Mouse (Mus musculus) neural tube, embryonic 11.5 days (tissue): ENCODE results near the gene Fnip2. TPM values are rescaled to one million over a fixed set of nuclear protein-coding genes. Genes with fewer than 3 reads are reported as not detected.

ENCODE experiments used
- ATAC-seq: fragments of 200-750 bp; cut with Nextera tagmentation; 2 replicates; pipeline ENCODE4 v1.8.0; 2017; ENCODE audit warnings: moderate number of reproducible peaks, mild to moderate bottlenecking, moderate TSS enrichment, moderate library complexity; ENCODE audit not compliant: insufficient read depth, low FRiP score, low TSS enrichment
- DNase-seq: peaks from one replicate; pipeline ENCODE4 v3.0.0-alpha.2; 2015; ENCODE audit warnings: low spot score
- H3K27ac ChIP-seq: fragments of 300-500 bp; sonication (generic); 2 replicates; pipeline ENCODE4 v1.5.1; 2014; ENCODE audit warnings: low read depth, mild to moderate bottlenecking, low read length
- H3K27me3 ChIP-seq: fragments of 300-500 bp; sonication (generic); 2 replicates; pipeline ENCODE4 v1.6.1; 2014; ENCODE audit warnings: mild to moderate bottlenecking, low read length, mixed read lengths; ENCODE audit not compliant: control insufficient read depth, insufficient read depth
- H3K36me3 ChIP-seq: fragments of 300-500 bp; sonication (generic); 2 replicates; pipeline ENCODE4 v1.6.1; 2014; ENCODE audit warnings: mild to moderate bottlenecking, low read length, moderate library complexity, mixed read lengths; ENCODE audit not compliant: control insufficient read depth, insufficient read depth
- H3K4me1 ChIP-seq: fragments of 300-500 bp; sonication (generic); 2 replicates; pipeline ENCODE4 v1.6.1; 2014; ENCODE audit warnings: low read length, mixed read lengths; ENCODE audit not compliant: control insufficient read depth, insufficient read depth
- H3K4me2 ChIP-seq: fragments of 300-500 bp; sonication (generic); 2 replicates; pipeline ENCODE4 v1.6.1; 2014; ENCODE audit warnings: low read depth, mild to moderate bottlenecking, moderate library complexity
- H3K4me3 ChIP-seq: fragments of 300-500 bp; sonication (generic); 2 replicates; pipeline ENCODE4 v1.5.1; 2014; ENCODE audit warnings: low read depth, low read length
- H3K9ac ChIP-seq: fragments of 300-500 bp; sonication (generic); 2 replicates; pipeline ENCODE4 v1.6.1; 2014; ENCODE audit warnings: mild to moderate bottlenecking, low read length
- H3K9me3 ChIP-seq: fragments of 300-500 bp; sonication (generic); 2 replicates; pipeline ENCODE4 v1.6.1; 2016; ENCODE audit warnings: low read length; ENCODE audit not compliant: control insufficient read depth
- WGBS: fragments of 180-500 bp; shearing (Covaris S2); extraction: QIAGEN DNeasy Blood & Tissue Kit; methylation state at CpG from one replicate; pipeline ENCODE4 v1.1.7; 2014; 5-methylcytosine and 5-hydroxymethylcytosine counted together
- polyA plus RNA-seq: library from polyadenylated mRNA; unstranded; fragments of >200 nt; fragmentation: Nextera tagmentation; extraction: Ambion mirVana; gene quantifications from 2 replicates; pipeline ENCODE4 v1.2.1, GENCODE M21; 2014

Gene Fnip2
- 7.2 and 7.4 TPM in 2 replicates for polyA plus RNA-seq

DNA sequence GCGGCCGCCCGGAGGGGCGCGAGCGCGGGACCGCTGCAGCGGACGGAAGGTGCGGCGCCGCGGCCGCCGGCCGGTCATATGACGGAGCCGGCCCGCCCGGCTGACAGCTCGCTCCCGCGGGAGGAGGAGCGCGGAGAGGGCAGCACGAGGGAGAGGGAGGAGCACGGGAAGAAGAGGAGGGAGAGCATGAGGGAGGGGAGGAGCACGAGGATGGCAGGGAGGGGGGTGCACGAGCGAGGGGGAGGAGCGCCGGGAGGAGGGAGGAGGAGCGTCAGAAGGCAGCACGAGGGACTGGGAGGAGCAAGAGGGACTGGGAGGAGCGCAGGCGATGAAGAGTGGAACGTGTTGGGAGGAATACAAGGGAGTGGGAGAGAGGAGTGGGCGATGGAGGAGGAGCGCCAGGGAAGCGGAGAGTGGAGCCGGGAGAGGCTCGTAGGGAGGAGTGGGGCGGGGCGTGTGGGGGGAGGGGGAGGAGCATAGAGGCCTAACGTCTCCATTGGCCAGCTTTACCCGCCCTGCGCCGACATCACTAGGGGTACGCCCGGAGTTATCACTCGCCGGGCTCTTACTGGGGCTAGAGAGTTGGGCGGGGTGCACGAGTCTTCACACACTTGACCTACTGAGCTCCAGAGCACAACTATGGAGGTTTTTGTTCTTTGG is at the start of gene Fnip2:
TSS of gene Fnip2 (minus strand) at position 94 of the 660 bp plus-strand sequence.
- DNase-seq (peak; percentile 94), ATAC-seq (peak; percentile 94)
- Histone ChIP-seq H3K4me2 (peak within 1 kb of the TSS; percentile 92), H3K4me1 (peaks cover 4% of the 10 kb centered on the region; the same call in 1 of the 2 replicates), H3K36me3 (no peaks in the 10 kb centered on the region), H3K27ac (peak within 1 kb of the TSS; percentile 64), H3K9ac (peak within 1 kb of the TSS; percentile 84), H3K9me3 (no peaks in the 10 kb centered on the region), H3K27me3 (no peaks in the 10 kb centered on the region), H3K4me3 (peak within 1 kb of the TSS; percentile 84)
- WGBS = under 1% methylated on average over 55 of the region's 55 CpGs

GRCm38 (mm10) chr3:79609886-79610285 is 42.3 kb upstream of the Fnip2 start:
- H3K27ac ChIP-seq = no peak overlapping the region
- no peaks in the 10 kb centered on the region for H3K4me1 ChIP-seq
- peaks cover 8% of the 10 kb centered on the region for H3K36me3 ChIP-seq
- DNase-seq (no peak), ATAC-seq (no peak)
- H3K9me3 ChIP-seq = no peaks in the 10 kb centered on the region
- no peak overlapping the region for H3K4me3 ChIP-seq
- no peaks in the 10 kb centered on the region for H3K27me3 ChIP-seq
- H3K4me2 ChIP-seq = no peak overlapping the region
- 95% methylated on average over 2 of the region's 2 CpGs for WGBS
- H3K9ac ChIP-seq = no peak overlapping the region

DNA sequence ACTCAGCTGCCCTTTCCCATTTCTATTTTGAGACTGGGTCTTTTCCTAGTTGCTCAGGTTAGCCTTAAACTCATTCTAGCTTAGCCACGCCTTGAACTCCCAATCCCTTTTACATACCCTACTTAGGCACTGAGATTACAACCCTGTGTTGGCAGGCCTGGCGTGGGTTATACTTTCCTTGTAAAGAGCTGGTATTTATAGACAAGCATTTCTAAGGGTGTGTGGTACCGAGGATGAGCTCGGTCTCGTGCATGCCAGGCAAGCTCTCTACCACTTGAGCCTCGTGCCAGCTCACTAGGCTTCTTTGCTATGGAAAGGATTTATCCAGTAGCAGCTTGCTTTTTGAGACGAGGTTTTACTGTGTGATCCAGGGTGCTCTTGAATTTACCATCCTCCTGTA is 27.9 kb upstream of the Fnip2 start:
- peaks cover 6% of the 10 kb centered on the region; the same call in 1 of the 2 replicates for H3K4me1 ChIP-seq
- no peak overlapping the region for H3K9ac ChIP-seq
- H3K27me3 ChIP-seq = no peaks in the 10 kb centered on the region
- ATAC-seq (no peak), DNase-seq (no peak)
- H3K4me2 ChIP-seq = no peak overlapping the region
- 94% methylated on average over 7 of the region's 7 CpGs for WGBS
- no peak overlapping the region for H3K4me3 ChIP-seq
- peaks cover 9% of the 10 kb centered on the region for H3K36me3 ChIP-seq
- H3K9me3 ChIP-seq = no peaks in the 10 kb centered on the region
- H3K27ac ChIP-seq = no peak overlapping the region

DNA sequence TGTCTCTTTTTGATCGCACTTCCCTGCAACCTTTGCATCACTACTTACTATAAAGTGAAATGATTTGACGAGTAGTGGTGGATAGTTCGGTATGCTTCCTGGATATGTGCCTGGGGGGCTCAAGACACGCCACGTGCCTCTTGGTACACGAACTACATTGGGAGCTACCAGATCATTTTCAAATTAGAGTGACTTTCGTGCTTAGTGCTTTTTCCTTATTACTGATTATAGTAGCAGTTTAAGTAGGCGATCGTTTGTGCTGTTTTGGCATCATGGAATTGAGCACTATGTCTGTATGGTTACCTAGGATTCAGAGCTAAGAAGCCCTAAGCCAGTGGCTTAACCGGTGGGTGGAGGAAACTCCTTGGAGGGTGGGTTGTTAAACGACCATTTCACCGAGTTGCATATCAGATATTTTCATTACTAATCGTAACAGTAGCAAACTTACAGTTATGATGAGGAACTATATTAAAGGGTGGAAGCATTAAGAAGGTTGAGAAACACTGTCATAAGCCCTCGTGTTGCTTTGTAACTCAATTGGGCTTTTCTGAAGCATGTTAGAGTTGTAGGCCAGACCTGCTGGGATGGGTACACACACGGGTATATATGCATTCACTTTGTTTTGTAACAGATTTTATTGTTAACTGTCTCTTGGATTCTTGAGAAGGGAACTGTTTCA is 24.3 kb upstream of the Fnip2 start:
- no peaks in the 10 kb centered on the region; the same call in none of the 2 replicates for H3K36me3 ChIP-seq
- no peak overlapping the region for H3K27ac ChIP-seq
- H3K4me2 ChIP-seq = peak overlapping the region; percentile 81
- DNase-seq = no peak
- ATAC-seq = no peak; the same call in 1 of the 2 replicates
- H3K4me3 ChIP-seq = peak overlapping the region; percentile 82
- H3K9me3 ChIP-seq = no peaks in the 10 kb centered on the region
- no peaks in the 10 kb centered on the region for H3K27me3 ChIP-seq
- H3K4me1 ChIP-seq = peaks cover 6% of the 10 kb centered on the region; the same call in 1 of the 2 replicates
- WGBS = 6% methylated on average over 15 of the region's 15 CpGs
- H3K9ac ChIP-seq = peak overlapping the region; percentile 89

GRCm38 (mm10) chr3:79590863-79591792 is 23.5 kb upstream of the Fnip2 start, which contains the start of gene Ppid:
Ppid (plus strand) TSS chr3:79591342.
- H3K27me3 ChIP-seq = no peaks in the 10 kb centered on the region
- peak; percentile 79 for ATAC-seq
- peak within 1 kb of the TSS; percentile 81 for H3K4me2 ChIP-seq
- peak within 1 kb of the TSS; percentile 70 for H3K27ac ChIP-seq
- H3K36me3 ChIP-seq = no peaks in the 10 kb centered on the region; the same call in none of the 2 replicates
- no peaks in the 10 kb centered on the region for H3K9me3 ChIP-seq
- WGBS = 3% methylated on average over 63 of the region's 63 CpGs
- peak within 1 kb of the TSS; percentile 89 for H3K9ac ChIP-seq
- DNase-seq = peak; percentile 88
- peaks cover 6% of the 10 kb centered on the region; the same call in 1 of the 2 replicates for H3K4me1 ChIP-seq
- H3K4me3 ChIP-seq = peak within 1 kb of the TSS; percentile 82

GRCm38 (mm10) chr3:79589671-79590070 is 22.1 kb upstream of the Fnip2 start:
- DNase-seq (no peak), ATAC-seq (no peak)
- WGBS = 78% methylated on average over 2 of the region's 2 CpGs
- no peaks in the 10 kb centered on the region for H3K27me3 ChIP-seq
- H3K36me3 ChIP-seq = no peaks in the 10 kb centered on the region; the same call in none of the 2 replicates
- no peak overlapping the region for H3K4me2 ChIP-seq
- no peaks in the 10 kb centered on the region for H3K9me3 ChIP-seq
- H3K27ac ChIP-seq = no peak overlapping the region
- H3K4me1 ChIP-seq = peaks cover 6% of the 10 kb centered on the region; the same call in 1 of the 2 replicates
- H3K9ac ChIP-seq = no peak overlapping the region
- no peak overlapping the region for H3K4me3 ChIP-seq

DNA sequence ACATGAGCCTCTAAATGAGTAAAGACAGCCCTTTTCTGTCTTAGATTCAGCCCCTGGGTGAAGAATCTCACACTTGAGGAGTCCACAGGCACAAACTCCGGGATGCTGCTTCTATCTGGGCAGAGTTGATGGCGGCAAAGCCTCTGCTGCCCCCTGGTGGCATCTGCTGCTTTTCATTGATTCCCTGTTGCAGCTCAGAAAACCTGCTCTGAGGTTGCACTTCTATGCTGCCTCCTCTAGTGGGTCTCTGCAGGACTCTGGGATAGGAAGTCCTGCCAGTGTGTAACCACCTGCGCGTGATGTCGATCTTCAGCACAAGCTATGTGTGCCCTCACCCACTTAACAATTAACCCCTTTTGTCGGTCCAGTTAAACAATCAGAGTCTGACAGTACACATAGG is 19.2 kb upstream of the Fnip2 start:
- Histone ChIP-seq H3K27me3 (no peaks in the 10 kb centered on the region), H3K9me3 (no peaks in the 10 kb centered on the region), H3K9ac (no peak overlapping the region), H3K4me3 (no peak overlapping the region), H3K4me1 (no peaks in the 10 kb centered on the region; the same call in 1 of the 2 replicates), H3K4me2 (no peak overlapping the region), H3K27ac (no peak overlapping the region), H3K36me3 (no peaks in the 10 kb centered on the region)
- ATAC-seq (peak; percentile 78), DNase-seq (peak; percentile 94)
- 5% methylated on average over 6 of the region's 6 CpGs for WGBS

DNA sequence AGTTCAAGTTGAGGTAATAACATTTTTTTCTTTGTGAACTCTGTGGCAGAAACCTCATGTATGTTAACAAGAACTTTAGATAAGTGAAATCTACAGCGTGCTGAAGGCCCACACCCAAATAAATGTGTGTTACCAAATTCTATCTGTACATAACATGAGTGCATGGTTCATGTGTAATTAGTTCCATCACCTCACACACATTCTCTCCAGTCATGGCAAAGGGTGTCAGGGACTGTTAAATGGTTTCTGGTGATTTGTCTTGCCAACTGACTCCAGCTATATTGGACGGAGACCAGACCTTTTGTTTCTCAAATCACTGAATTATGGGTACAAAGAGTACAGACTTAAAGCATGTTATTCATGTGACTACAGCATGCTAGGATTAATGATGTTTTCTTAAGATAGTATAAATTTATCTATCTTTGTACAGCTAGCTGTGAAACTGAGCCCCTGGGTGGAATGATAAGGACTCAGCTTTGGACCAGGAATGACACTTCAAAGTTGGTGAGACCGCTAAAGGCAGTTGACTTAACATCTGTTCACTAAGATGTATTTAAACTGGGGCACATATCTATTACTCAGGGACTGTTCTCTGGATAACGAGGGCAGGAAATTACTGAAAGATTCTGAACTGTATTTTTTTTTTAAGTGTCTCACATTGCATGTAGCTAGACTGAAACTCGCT is 12.4 kb upstream of the Fnip2 start:
- ATAC-seq = no peak
- Histone ChIP-seq H3K27ac (no peak overlapping the region), H3K4me3 (no peak overlapping the region), H3K9ac (no peak overlapping the region), H3K27me3 (no peaks in the 10 kb centered on the region), H3K4me2 (no peak overlapping the region), H3K4me1 (no peaks in the 10 kb centered on the region), H3K36me3 (no peaks in the 10 kb centered on the region), H3K9me3 (no peaks in the 10 kb centered on the region)
- WGBS = 81% methylated on average over 5 of the region's 5 CpGs
- no peak for DNase-seq
